Mouse (Mus musculus): ENCODE measurements around the gene Rnase4. TPM values are rescaled to one million over a fixed set of nuclear protein-coding genes. Genes with fewer than 3 reads are reported as not detected.
"Not testable (repeated sequence)": the region's sequence is repeated elsewhere in the genome, so short reads cannot be mapped to it uniquely, and the experiment has no call there.

Gene Rnase4
- polyA plus RNA-seq, 1 experiment from 2014 or later, result 18.6 TPM

DNA sequence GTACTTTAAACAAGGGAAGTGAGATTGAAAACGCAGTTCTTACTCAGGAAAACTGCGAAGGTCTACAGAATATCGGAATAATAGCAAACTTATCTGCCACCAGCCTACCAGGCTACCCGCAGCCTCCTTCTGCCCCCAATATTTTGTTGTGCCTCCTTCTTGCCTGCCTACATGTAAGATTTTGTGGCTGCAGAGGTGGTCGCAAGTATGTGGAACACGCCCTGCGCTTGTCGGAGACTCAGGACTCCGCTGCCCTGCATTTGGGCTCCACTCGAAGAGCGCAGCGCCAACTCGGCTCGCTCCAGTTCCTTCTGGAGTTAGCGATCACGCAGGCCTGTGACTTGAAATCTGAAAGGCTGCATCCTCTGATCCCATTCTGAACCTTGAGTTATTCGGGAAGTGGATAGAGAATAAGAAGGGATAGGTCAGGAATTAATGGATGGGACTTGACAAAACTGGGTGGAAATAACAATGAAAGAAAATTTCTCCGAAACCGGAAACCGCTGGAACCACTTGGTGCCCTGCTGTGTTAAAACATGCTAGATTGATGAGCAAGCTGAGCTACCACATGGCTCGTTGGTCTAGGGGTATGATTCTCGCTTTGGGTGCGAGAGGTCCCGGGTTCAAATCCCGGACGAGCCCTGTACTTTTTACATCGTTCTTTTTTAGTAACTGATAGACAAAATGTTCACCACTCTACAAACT is 648 bp upstream of the Rnase4 start:
- Histone ChIP-seq H3K4me1 (peaks cover 18% of the 10 kb centered on the region; the same call in 1 of the 2 replicates), H3K27ac (replicated peaks) (peak overlapping the region; percentile 82), H3K27me3 (replicated peaks) (no peaks in the 10 kb centered on the region), H3K4me3 (replicated peaks) (peak overlapping the region; percentile 79), H3K9ac (replicated peaks) (peak overlapping the region; percentile 67), H3K36me3 (no peaks in the 10 kb centered on the region), H3K4me2 (peak overlapping the region; percentile 85), H3K9me3 (replicated peaks) (no peaks in the 10 kb centered on the region)
- under 1% methylated on average over 27 of the region's 27 CpGs for WGBS
- ATAC-seq (ENCODE audit: low FRiP score), result peak; percentile 73

GRCm38 (mm10) chr14:51092073-51092620 is 1.3 kb downstream of the Rnase4 start:
- Histone ChIP-seq H3K4me3 (replicated peaks) (peak overlapping the region; percentile 79), H3K9me3 (replicated peaks) (no peaks in the 10 kb centered on the region), H3K4me2 (peak overlapping the region; percentile 85), H3K36me3 (no peaks in the 10 kb centered on the region), H3K27me3 (replicated peaks) (no peaks in the 10 kb centered on the region), H3K9ac (replicated peaks) (no peak overlapping the region), H3K27ac (replicated peaks) (no peak overlapping the region), H3K4me1 (peaks cover 18% of the 10 kb centered on the region; the same call in 1 of the 2 replicates)
- WGBS, result 52% methylated on average over 8 of the region's 8 CpGs
- no peak for ATAC-seq (ENCODE audit: low FRiP score)

GRCm38 (mm10) chr14:51093496-51093895 is 2.6 kb downstream of the Rnase4 start:
- ATAC-seq (ENCODE audit: low FRiP score), result no peak
- Histone ChIP-seq H3K9me3 (replicated peaks) (no peaks in the 10 kb centered on the region), H3K27me3 (replicated peaks) (no peaks in the 10 kb centered on the region), H3K4me3 (replicated peaks) (no peak overlapping the region), H3K9ac (replicated peaks) (no peak overlapping the region), H3K27ac (replicated peaks) (no peak overlapping the region), H3K36me3 (no peaks in the 10 kb centered on the region), H3K4me1 (peaks cover 15% of the 10 kb centered on the region; the same call in 1 of the 2 replicates), H3K4me2 (0 out of 2 replicates have a peak overlapping the region, but pooled peaks have one; percentile 13)
- WGBS, result 37% methylated on average over 3 of the region's 3 CpGs

DNA sequence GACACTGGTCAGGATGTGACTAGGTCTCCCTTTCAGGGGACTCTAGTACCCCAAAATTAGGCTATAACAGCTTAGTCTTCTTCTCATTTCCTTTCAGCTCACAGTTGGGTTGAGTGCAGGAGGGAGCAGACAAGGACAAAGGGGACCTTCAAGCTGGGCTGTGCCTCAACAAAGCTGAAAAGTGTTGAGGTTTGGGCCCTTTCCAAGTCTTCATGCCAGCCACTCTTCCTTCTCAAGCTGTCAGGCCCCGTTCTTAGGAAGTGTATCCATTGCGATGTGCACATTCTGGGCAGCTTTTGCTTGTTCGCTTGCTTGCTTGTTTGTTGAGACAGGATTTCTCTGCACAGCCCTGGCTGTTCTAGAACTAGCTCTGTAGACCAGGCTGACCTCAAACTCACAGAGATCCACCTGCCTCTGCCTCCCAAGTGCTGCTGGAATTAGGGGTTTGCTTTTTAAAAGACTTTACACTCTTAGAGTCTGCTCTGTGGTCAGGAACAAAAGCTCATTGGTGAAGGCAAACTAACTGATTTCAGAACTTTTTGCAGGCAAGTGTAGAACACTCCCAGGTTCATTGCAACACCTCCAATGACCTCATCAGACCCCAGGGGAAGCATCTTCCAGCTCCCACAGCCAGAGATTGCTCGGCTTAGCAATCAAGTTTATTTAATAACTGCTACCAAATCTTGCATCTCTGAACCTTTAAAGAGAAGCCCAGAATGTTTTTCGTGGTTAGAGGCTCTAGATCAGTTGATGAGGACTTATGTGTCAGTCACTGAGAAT is 3.4 kb downstream of the Rnase4 start:
- H3K4me2 ChIP-seq, result no peak overlapping the region
- H3K9ac ChIP-seq (replicated peaks), result no peak overlapping the region
- H3K9me3 ChIP-seq (replicated peaks), result no peaks in the 10 kb centered on the region
- WGBS, result 85% methylated on average over 5 of the region's 5 CpGs
- H3K27me3 ChIP-seq (replicated peaks), result no peaks in the 10 kb centered on the region
- H3K4me3 ChIP-seq (replicated peaks), result no peak overlapping the region
- no peak overlapping the region for H3K27ac ChIP-seq (replicated peaks)
- H3K4me1 ChIP-seq, result peaks cover 12% of the 10 kb centered on the region; the same call in 1 of the 2 replicates
- H3K36me3 ChIP-seq, result no peaks in the 10 kb centered on the region
- no peak for ATAC-seq (ENCODE audit: low FRiP score)

DNA sequence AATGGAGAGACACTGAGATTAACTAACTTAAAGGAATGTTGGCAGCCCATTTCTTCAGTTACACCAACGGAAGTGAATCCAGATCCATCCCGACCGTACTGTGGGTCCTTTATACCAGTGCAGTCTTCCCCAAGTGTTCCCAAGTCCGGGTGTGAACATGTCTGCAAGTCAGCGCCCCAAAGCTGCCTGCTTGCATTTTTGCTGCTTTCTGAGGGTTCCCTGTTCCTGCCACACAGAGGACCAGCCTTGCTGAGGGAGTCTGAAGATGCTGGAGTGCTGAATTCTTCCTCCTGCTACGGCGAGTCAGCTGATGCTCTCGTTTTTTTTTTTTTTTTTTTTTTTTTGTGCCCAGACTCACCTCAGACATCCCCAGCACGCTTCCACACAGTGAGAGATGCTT is 4.0 kb downstream of the Rnase4 start:
- peaks cover 12% of the 10 kb centered on the region; the same call in 1 of the 2 replicates for H3K4me1 ChIP-seq
- no peaks in the 10 kb centered on the region for H3K27me3 ChIP-seq (replicated peaks)
- H3K4me3 ChIP-seq (replicated peaks), result no peak overlapping the region
- H3K9ac ChIP-seq (replicated peaks), result no peak overlapping the region
- ATAC-seq (ENCODE audit: low FRiP score), result no peak
- H3K9me3 ChIP-seq (replicated peaks), result no peaks in the 10 kb centered on the region
- no peak overlapping the region for H3K4me2 ChIP-seq
- no peaks in the 10 kb centered on the region for H3K36me3 ChIP-seq
- 73% methylated on average over 9 of the region's 9 CpGs for WGBS
- H3K27ac ChIP-seq (replicated peaks), result no peak overlapping the region

DNA sequence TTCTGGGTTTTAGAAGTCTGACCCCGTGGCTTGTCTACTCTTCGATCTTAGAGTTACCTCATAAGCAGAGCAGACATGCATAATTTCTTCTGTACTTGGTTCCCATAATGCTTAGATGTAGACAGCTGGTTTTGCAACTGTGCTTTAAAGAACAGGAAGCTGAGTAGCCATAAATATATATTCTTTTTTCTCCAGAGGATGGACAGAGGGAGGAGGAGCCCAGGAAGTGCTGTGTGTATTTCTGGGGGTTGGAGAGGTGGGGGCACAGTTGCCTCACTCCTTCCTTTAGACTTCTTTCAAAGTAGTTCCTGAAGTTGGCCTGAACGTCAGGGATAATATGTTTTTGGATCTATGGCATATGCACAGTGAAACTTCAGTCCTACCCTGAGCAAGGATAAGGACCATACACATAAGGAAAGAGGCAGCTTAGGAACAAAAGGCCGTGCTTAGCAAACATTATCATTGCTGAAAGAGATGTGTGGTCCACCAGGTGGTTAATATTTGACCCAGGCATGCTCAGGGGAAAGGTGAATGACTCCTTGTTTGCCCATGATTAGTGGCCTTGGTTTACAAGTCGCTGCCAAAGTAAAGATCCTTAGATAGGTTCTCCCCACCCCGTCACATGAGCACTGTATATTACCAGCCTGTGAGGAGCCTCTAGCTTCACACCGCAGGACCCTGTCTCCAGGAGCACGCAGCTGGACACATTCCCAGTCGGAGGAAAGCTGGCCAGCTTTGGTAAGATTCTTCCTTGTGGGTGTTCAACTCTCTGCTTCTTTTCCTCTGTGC is 5.1 kb downstream of the Rnase4 start:
- Histone ChIP-seq H3K27ac (replicated peaks) (no peak overlapping the region), H3K4me2 (no peak overlapping the region), H3K27me3 (replicated peaks) (no peaks in the 10 kb centered on the region), H3K9ac (replicated peaks) (no peak overlapping the region), H3K4me1 (peaks cover 12% of the 10 kb centered on the region; the same call in 1 of the 2 replicates), H3K4me3 (replicated peaks) (no peak overlapping the region), H3K9me3 (replicated peaks) (no peaks in the 10 kb centered on the region), H3K36me3 (no peaks in the 10 kb centered on the region)
- ATAC-seq (ENCODE audit: low FRiP score), result no peak
- 67% methylated on average over 9 of the region's 9 CpGs for WGBS

- 29% methylated on average over 1 of the region's 1 CpGs for WGBS
- not testable (repeated sequence) for H3K27me3 ChIP-seq (replicated peaks); H3K4me2 ChIP-seq; H3K36me3 ChIP-seq; H3K9me3 ChIP-seq (replicated peaks); H3K9ac ChIP-seq (replicated peaks); H3K4me3 ChIP-seq (replicated peaks); H3K27ac ChIP-seq (replicated peaks); H3K4me1 ChIP-seq
- ATAC-seq (ENCODE audit: low FRiP score), result peak; percentile 69; the same call in 1 of the 2 replicates
Observed at GRCm38 (mm10) chr14:51098300-51098699, 7.4 kb downstream of the Rnase4 start.

GRCm38 (mm10) chr14:51098921-51099320 is 8.0 kb downstream of the Rnase4 start:
- no peak for ATAC-seq (ENCODE audit: low FRiP score)
- H3K36me3 ChIP-seq, result no peaks in the 10 kb centered on the region
- H3K9ac ChIP-seq (replicated peaks), result no peak overlapping the region
- no peaks in the 10 kb centered on the region for H3K9me3 ChIP-seq (replicated peaks)
- no peaks in the 10 kb centered on the region for H3K27me3 ChIP-seq (replicated peaks)
- no peak overlapping the region for H3K4me3 ChIP-seq (replicated peaks)
- H3K4me1 ChIP-seq, result no peaks in the 10 kb centered on the region
- H3K27ac ChIP-seq (replicated peaks), result no peak overlapping the region
- no peak overlapping the region for H3K4me2 ChIP-seq
- 97% methylated on average over 11 of the region's 11 CpGs for WGBS

- Histone ChIP-seq H3K27me3 (replicated peaks) (no peaks in the 10 kb centered on the region), H3K9ac (replicated peaks) (no peak overlapping the region), H3K4me2 (no peak overlapping the region), H3K27ac (replicated peaks) (no peak overlapping the region), H3K4me3 (replicated peaks) (no peak overlapping the region), H3K9me3 (replicated peaks) (no peaks in the 10 kb centered on the region), H3K36me3 (no peaks in the 10 kb centered on the region), H3K4me1 (no peaks in the 10 kb centered on the region)
- WGBS, result 83% methylated on average over 9 of the region's 9 CpGs
- ATAC-seq (ENCODE audit: low FRiP score), result no peak
Observed at GRCm38 (mm10) chr14:51101284-51101683, 10.4 kb downstream of the Rnase4 start.

DNA sequence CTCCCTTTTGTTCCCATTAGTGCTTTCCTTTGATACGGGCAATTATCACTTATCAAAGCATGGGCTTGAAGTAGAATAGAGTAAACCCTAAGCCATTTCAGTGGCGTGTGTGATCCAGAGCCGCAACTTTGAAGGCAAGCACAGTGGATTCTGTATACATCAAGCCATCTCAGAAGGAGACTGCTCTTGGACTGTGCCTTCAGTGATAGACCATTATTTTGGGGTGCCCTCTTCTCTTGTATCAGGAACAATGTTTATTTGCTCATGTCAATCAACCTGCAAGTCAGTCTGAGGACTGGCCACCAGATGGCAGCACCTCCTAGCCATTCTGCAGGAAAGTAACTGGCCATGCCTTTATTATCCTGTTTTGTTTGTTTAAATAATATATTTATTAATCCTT is 12.3 kb downstream of the Rnase4 start:
- no peaks in the 10 kb centered on the region for H3K4me1 ChIP-seq
- H3K36me3 ChIP-seq, result no peaks in the 10 kb centered on the region
- no peak overlapping the region for H3K4me3 ChIP-seq (replicated peaks)
- no peak overlapping the region for H3K4me2 ChIP-seq
- ATAC-seq (ENCODE audit: low FRiP score), result peak; percentile 48; the same call in 1 of the 2 replicates
- H3K9me3 ChIP-seq (replicated peaks), result no peaks in the 10 kb centered on the region
- H3K27me3 ChIP-seq (replicated peaks), result no peaks in the 10 kb centered on the region
- WGBS, result 70% methylated on average over 3 of the region's 3 CpGs
- no peak overlapping the region for H3K27ac ChIP-seq (replicated peaks)
- no peak overlapping the region for H3K9ac ChIP-seq (replicated peaks)

DNA sequence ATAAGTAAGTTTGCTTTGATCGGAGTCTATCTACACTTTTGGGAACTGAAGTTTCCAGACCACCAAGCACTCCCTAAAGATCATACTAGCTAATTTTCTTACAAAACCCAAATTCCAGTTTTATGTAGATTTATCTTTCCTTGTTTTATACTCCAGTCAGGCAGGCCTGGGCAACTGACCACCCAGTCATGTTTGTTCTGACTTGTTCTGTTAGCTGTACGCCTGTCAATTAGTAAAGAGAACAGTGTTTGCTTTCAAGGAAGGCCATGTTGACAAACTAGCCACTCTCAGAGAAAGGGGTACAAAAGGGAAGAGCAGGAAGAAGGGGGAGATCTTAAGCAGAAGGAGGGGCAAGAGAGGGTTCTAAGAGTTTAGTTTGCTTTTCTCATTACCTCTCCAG is 13.5 kb downstream of the Rnase4 start:
- 93% methylated on average over 2 of the region's 2 CpGs for WGBS
- H3K36me3 ChIP-seq, result no peaks in the 10 kb centered on the region
- H3K9ac ChIP-seq (replicated peaks), result no peak overlapping the region
- ATAC-seq (ENCODE audit: low FRiP score), result no peak
- H3K4me2 ChIP-seq, result no peak overlapping the region
- H3K4me1 ChIP-seq, result no peaks in the 10 kb centered on the region
- H3K27ac ChIP-seq (replicated peaks), result no peak overlapping the region
- H3K27me3 ChIP-seq (replicated peaks), result no peaks in the 10 kb centered on the region
- H3K9me3 ChIP-seq (replicated peaks), result no peaks in the 10 kb centered on the region
- H3K4me3 ChIP-seq (replicated peaks), result no peak overlapping the region
